Mouse (Mus musculus) myocyte (in vitro differentiated cells): Measurements from ENCODE around the gene Ssc4d. TPM values are rescaled to one million over a fixed set of nuclear protein-coding genes. Genes with fewer than 3 reads are reported as not detected.

Experiments used
- H3K27me3 ChIP-seq: one replicate; pipeline ENCODE4 v1.6.1; 2011; ENCODE audit not compliant: control insufficient read depth, insufficient read depth, insufficient read length
- H3K36me3 ChIP-seq: one replicate; pipeline ENCODE4 v1.6.1; 2011; ENCODE audit not compliant: control insufficient read depth, insufficient read depth
- H3K4me2 ChIP-seq: one replicate; pipeline ENCODE4 v1.6.1; 2011; ENCODE audit warnings: low read depth, control low read depth
- H3K4me3 ChIP-seq: one replicate; pipeline ENCODE4 v1.5.1; 2011; ENCODE audit warnings: mild to moderate bottlenecking, control low read depth, moderate library complexity
- H3K79me2 ChIP-seq: one replicate; pipeline ENCODE4 v1.6.1; 2011; ENCODE audit not compliant: control insufficient read depth, insufficient read depth
- H3ac ChIP-seq: one replicate; pipeline ENCODE4 v1.6.1; 2011; ENCODE audit not compliant: control insufficient read depth, insufficient read length
- CEBPB ChIP-seq: IDR thresholded peaks from 2 replicates; pipeline ENCODE4 v1.6.1; 2011; ENCODE audit warnings: mild to moderate bottlenecking, moderate library complexity; ENCODE audit not compliant: poor library complexity, insufficient read depth, severe bottlenecking
- E2F4 ChIP-seq: IDR thresholded peaks from one replicate; pipeline ENCODE4 v1.6.1; 2011; ENCODE audit warnings: mild to moderate bottlenecking, control low read depth, moderate library complexity; ENCODE audit not compliant: insufficient read depth
- MAX ChIP-seq: IDR thresholded peaks from one replicate; pipeline ENCODE4 v1.6.1; 2011; ENCODE audit warnings: low read depth, mild to moderate bottlenecking, control low read depth
- MYOD1 ChIP-seq, 3 experiments: IDR thresholded peaks; one replicate each; pipeline ENCODE4 v1.6.1; 2011; ENCODE audit warnings: control low read depth in 2 of 3, low read depth in 2 of 3, mild to moderate bottlenecking in 2 of 3, moderate library complexity in 1 of 3; ENCODE audit not compliant: insufficient read length in 2 of 3, control insufficient read depth in 1 of 3
- MYOG ChIP-seq, 3 experiments: IDR thresholded peaks; one replicate each; pipeline ENCODE4 v1.6.1; 2011; ENCODE audit warnings: control low read depth in 2 of 3, low read depth in 2 of 3, mild to moderate bottlenecking in 2 of 3; ENCODE audit not compliant: insufficient read length in 2 of 3, control insufficient read depth in 1 of 3, insufficient read depth in 1 of 3
- POLR2A ChIP-seq: IDR thresholded peaks from one replicate; pipeline ENCODE4 v1.6.1; 2011; ENCODE audit warnings: low read depth, mild to moderate bottlenecking, control low read depth, moderate library complexity; ENCODE audit not compliant: insufficient read length
- POLR2AphosphoS2 ChIP-seq: IDR thresholded peaks from one replicate; pipeline ENCODE4 v1.6.1; 2011; ENCODE audit warnings: low read depth, control low read depth; ENCODE audit not compliant: insufficient read length
- REST ChIP-seq: IDR thresholded peaks from one replicate; pipeline ENCODE4 v1.6.1; 2011; ENCODE audit warnings: mild to moderate bottlenecking, control low read depth, moderate library complexity; ENCODE audit not compliant: insufficient read depth, insufficient read length
- SRF ChIP-seq: IDR thresholded peaks from one replicate; pipeline ENCODE4 v1.6.1; 2011; ENCODE audit warnings: low read depth; ENCODE audit not compliant: control insufficient read depth, insufficient read length
- TCF12 ChIP-seq: IDR thresholded peaks from one replicate; pipeline ENCODE4 v1.6.1; 2011; ENCODE audit warnings: mild to moderate bottlenecking, control low read depth; ENCODE audit not compliant: poor library complexity, insufficient read depth, severe bottlenecking
- TCF3 ChIP-seq: IDR thresholded peaks from one replicate; pipeline ENCODE4 v1.6.1; 2011; ENCODE audit warnings: low read depth, control low read depth; ENCODE audit not compliant: insufficient read length
- USF1 ChIP-seq: IDR thresholded peaks from one replicate; pipeline ENCODE4 v1.6.1; 2011; ENCODE audit warnings: low read depth, mild to moderate bottlenecking, control low read depth, moderate library complexity
- polyA plus RNA-seq: library from polyadenylated mRNA; unstranded; fragments of >200 nt; fragmentation: generic; extraction: Trizol; gene quantifications from one replicate; pipeline ENCODE4 v1.2.1, GENCODE M21; 2012; ENCODE audit warnings: missing spikeins

Gene Ssc4d
- polyA plus RNA-seq, 1 experiment = 2.4 TPM

DNA sequence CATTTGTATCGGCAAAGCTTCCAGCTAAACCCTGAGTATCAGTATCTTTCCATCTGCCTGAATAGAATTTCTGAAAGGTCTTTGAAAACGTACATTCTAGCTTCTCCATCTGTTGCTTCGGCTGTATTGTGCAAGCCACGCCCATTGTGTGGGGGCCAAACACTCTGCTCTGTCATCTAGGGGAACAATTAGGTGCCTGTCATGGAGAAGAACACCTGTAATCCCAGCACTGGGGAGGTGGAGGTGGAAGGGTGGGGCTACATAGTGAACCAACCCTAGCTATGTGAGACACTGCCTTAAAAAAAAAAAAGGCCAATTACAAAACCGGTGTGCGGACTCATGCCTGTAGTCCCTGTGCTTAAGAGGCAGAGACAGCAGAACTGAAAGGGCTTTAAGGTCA, 31.6 kb downstream of the Ssc4d start:
- Histone ChIP-seq H3K79me2 (no peaks in the 10 kb centered on the region), H3K4me3 (no peak overlapping the region), H3K36me3 (no peaks in the 10 kb centered on the region), H3K27me3 (no peaks in the 10 kb centered on the region), H3ac (no peak overlapping the region), H3K4me2 (no peak overlapping the region)
- TF ChIP-seq POLR2A (no peak), REST (no peak), E2F4 (no peak), POLR2AphosphoS2 (no peak), MYOD1 (IDR thresholded peaks at IDR 0.05; ENCODE audit: control insufficient read depth in 1 of 3, insufficient read length in 2 of 3, low read depth in 2 of 3) (no peak), TCF12 (no peak), CEBPB (no peak), USF1 (no peak)

DNA sequence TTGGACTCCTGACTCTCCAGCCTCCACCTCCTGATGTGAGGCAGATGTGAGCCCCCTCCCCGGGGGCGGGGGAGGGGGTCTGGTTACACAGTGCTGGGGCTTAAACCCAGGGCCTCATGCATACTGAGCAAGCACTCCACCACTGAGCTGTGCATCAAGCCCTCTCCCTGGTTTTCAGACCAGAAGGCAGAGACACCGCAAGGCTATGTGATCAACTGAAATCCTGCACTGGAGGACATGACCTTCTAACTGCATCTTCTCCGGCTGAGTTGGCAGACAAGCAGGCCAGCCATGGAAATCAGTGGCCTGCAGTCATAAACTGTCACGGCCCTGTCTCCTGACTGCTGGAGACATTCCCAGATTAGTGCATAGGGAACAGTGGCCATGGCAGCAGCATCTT, 33.7 kb downstream of the Ssc4d start:
- Histone ChIP-seq H3K27me3 (no peaks in the 10 kb centered on the region), H3K4me3 (no peak overlapping the region), H3K79me2 (no peaks in the 10 kb centered on the region), H3ac (no peak overlapping the region), H3K4me2 (no peak overlapping the region), H3K36me3 (no peaks in the 10 kb centered on the region)
- TF ChIP-seq MYOG (IDR thresholded peaks at IDR 0.05; ENCODE audit: control insufficient read depth in 1 of 3, insufficient read depth in 1 of 3, insufficient read length in 2 of 3, low read depth in 2 of 3) = no peak
- TF ChIP-seq CEBPB = no peak
- no peak for TF ChIP-seq POLR2A
- no peak for TF ChIP-seq SRF
- no peak for TF ChIP-seq MAX
- no peak for TF ChIP-seq POLR2AphosphoS2
- TF ChIP-seq E2F4 = no peak

DNA sequence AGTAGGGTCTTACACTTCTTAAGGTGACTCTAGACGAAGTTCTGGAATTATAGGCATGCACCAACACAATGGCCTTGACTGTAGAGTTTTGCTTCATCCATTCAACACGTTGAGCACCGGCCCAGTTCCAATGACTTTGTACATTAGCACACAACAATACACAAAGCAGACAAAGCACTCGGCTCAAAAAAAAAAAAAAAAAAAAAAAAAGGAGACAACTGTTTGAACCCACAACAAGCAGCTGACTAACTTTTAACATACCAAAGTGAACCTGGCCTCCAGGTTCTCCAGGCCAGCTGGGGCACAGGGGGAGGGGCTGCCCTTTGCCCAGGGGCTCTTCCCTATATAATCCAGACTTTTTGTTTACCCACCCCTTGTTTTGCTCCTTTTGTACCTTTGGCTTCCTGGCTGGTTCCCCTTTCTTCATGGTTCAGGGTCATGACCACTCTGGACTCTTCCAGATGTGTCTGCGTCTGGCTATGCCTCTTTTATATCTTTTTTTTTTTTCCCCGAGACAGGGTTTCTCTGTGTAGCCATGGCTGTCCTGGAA, 38.6 kb downstream of the Ssc4d start:
- peaks cover 18% of the 10 kb centered on the region for H3K36me3 ChIP-seq
- H3K27me3 ChIP-seq = no peaks in the 10 kb centered on the region
- no peak overlapping the region for H3ac ChIP-seq
- H3K4me2 ChIP-seq = peak overlapping the region; percentile 43
- H3K79me2 ChIP-seq = peaks cover 34% of the 10 kb centered on the region
- TF ChIP-seq MYOD1 (IDR thresholded peaks at IDR 0.05; ENCODE audit: control insufficient read depth in 1 of 3, insufficient read length in 2 of 3, low read depth in 2 of 3) = no peak
- TF ChIP-seq MYOG (IDR thresholded peaks at IDR 0.05; ENCODE audit: control insufficient read depth in 1 of 3, insufficient read depth in 1 of 3, insufficient read length in 2 of 3, low read depth in 2 of 3) = no peak
- TF ChIP-seq TCF3 = no peak
- no peak overlapping the region for H3K4me3 ChIP-seq

DNA sequence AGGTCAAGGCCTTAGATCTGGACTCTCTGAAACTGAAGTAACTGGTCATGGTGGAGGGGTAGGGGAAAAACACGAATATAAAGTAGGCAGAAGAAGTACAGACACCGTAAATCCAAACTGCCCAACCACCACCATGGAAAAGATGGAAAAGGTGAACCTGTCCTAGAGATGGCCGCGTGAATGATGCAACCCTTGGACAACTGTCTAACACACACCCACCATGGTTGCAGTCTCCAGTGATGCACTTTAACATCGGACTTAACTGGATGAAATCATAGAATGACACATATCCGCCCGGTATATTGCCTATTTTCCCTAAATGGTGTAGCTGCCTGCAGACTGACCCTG, 39.2 kb downstream of the Ssc4d start:
- Histone ChIP-seq H3K4me3 (peak overlapping the region; percentile 94), H3ac (no peak overlapping the region), H3K4me2 (peak overlapping the region; percentile 43), H3K79me2 (peaks cover 40% of the 10 kb centered on the region), H3K36me3 (peaks cover 23% of the 10 kb centered on the region), H3K27me3 (no peaks in the 10 kb centered on the region)
- TF ChIP-seq MYOD1 (IDR thresholded peaks at IDR 0.05; ENCODE audit: control insufficient read depth in 1 of 3, insufficient read length in 2 of 3, low read depth in 2 of 3) = no peak
- TF ChIP-seq MYOG (IDR thresholded peaks at IDR 0.05; ENCODE audit: control insufficient read depth in 1 of 3, insufficient read depth in 1 of 3, insufficient read length in 2 of 3, low read depth in 2 of 3) = no peak
- TF ChIP-seq E2F4 = no peak
- no peak for TF ChIP-seq TCF12
- no peak for TF ChIP-seq POLR2A
- no peak for TF ChIP-seq POLR2AphosphoS2
- TF ChIP-seq TCF3 = no peak
- TF ChIP-seq CEBPB = peak; percentile 92
- no peak for TF ChIP-seq REST
- TF ChIP-seq SRF = no peak
- TF ChIP-seq USF1 = no peak
- peak; percentile 22 for TF ChIP-seq MAX

DNA sequence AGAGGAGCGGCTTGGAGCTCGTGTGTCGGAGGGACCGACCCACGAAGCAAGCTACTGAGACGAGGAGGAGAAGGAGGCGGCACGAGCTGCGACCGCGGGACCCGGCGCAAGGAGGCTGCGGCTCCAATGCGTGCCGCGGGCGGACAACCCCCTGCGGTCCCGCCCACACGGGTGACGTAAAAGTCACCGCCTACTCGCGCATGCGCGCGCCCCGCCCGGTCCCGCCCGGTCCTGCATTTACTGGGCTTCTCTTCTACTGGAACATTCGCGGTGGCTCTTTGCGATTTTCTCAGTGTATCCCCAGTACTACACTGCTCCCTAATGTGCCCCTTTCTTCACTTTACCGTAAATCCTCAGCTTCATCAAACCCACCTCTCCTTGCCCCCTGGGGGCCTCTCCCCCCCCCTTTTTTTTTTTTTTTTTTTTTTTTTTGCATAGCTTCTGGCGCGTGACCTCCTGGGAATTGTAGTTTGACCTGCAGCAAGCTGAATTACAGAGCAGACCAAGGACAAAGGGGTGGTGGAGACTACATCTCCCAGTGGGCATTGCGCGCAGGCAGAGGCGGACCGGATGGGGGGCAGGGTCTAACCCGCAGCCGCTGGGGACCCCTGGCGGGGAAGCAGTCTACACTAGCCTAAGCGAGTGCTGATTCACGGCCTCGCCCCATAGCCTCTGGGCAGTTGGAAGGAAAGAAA, 39.7 kb downstream of the Ssc4d start, which contains the start of gene Ywhag:
Gene Ywhag, minus strand, starts transcription at position 136 of the 695 bp plus-strand sequence.
- peaks cover 45% of the 10 kb centered on the region for H3K79me2 ChIP-seq

More for the DNA sequence above, 39.7 kb downstream of the Ssc4d start, which contains the start of gene Ywhag:
- peaks cover 29% of the 10 kb centered on the region for H3K36me3 ChIP-seq
- no peaks in the 10 kb centered on the region for H3K27me3 ChIP-seq
- H3ac ChIP-seq = peak within 1 kb of the TSS; percentile 53
- no peak for TF ChIP-seq SRF
- peak; percentile 58 for TF ChIP-seq REST
- peak in 1 of 3 experiments; percentile 48 for TF ChIP-seq MYOD1 (IDR thresholded peaks at IDR 0.05; ENCODE audit: control insufficient read depth in 1 of 3, insufficient read length in 2 of 3, low read depth in 2 of 3)
- no peak for TF ChIP-seq MAX
- TF ChIP-seq CEBPB = no peak
- no peak for TF ChIP-seq E2F4
- TF ChIP-seq USF1 = peak; percentile 61
- TF ChIP-seq POLR2A = peak; percentile 100
- TF ChIP-seq TCF3 = no peak
- peak in 1 of 3 experiments; percentile 16 for TF ChIP-seq MYOG (IDR thresholded peaks at IDR 0.05; ENCODE audit: control insufficient read depth in 1 of 3, insufficient read depth in 1 of 3, insufficient read length in 2 of 3, low read depth in 2 of 3)
- peak; percentile 100 for TF ChIP-seq POLR2AphosphoS2
- no peak for TF ChIP-seq TCF12
- peak within 1 kb of the TSS; percentile 94 for H3K4me2 ChIP-seq
- peak within 1 kb of the TSS; percentile 94 for H3K4me3 ChIP-seq
